Mouse (Mus musculus) heart, embryonic 15.5 days (tissue): ENCODE measurements around the gene Gm11037. TPM values are rescaled to one million over a fixed set of nuclear protein-coding genes. Genes with fewer than 3 reads are reported as not detected.
A peak's percentile ranks its signal among the peaks of the same experiment; 100 is the strongest.

ENCODE experiments used
- ATAC-seq: fragments of 200-750 bp; cut with Nextera tagmentation; replicated peaks from 2 replicates; pipeline ENCODE4 v1.8.0; 2017; ENCODE audit warnings: low read depth, moderate TSS enrichment; ENCODE audit not compliant: insufficient number of reproducible peaks, insufficient read depth, low FRiP score
- H3K27ac ChIP-seq: fragments of 300-500 bp; sonication (generic); 2 replicates; pipeline ENCODE4 v1.5.1; 2015; ENCODE audit warnings: mild to moderate bottlenecking, inconsistent platforms
- H3K27me3 ChIP-seq: fragments of 300-500 bp; sonication (generic); 2 replicates; pipeline ENCODE4 v1.6.1; 2015; ENCODE audit warnings: inconsistent platforms
- H3K36me3 ChIP-seq: fragments of 300-500 bp; sonication (generic); 2 replicates; pipeline ENCODE4 v1.6.1; 2015; ENCODE audit warnings: mild to moderate bottlenecking, inconsistent platforms
- H3K4me1 ChIP-seq: fragments of 300-500 bp; sonication (generic); replicated peaks from 2 replicates; pipeline ENCODE4 v1.6.1; 2015; ENCODE audit warnings: inconsistent platforms
- H3K4me2 ChIP-seq: fragments of 300-500 bp; sonication (generic); 2 replicates; pipeline ENCODE4 v1.6.1; 2015; ENCODE audit warnings: inconsistent platforms, mild to moderate bottlenecking, moderate library complexity
- H3K4me3 ChIP-seq: fragments of 300-500 bp; sonication (generic); 2 replicates; pipeline ENCODE4 v1.5.1; 2015; ENCODE audit warnings: mild to moderate bottlenecking, inconsistent platforms
- H3K9ac ChIP-seq: fragments of 300-500 bp; sonication (generic); 2 replicates; pipeline ENCODE4 v1.6.1; 2015; ENCODE audit warnings: mild to moderate bottlenecking, inconsistent platforms
- H3K9me3 ChIP-seq: fragments of 300-500 bp; sonication (generic); replicated peaks from 2 replicates; pipeline ENCODE4 v1.6.1; 2016; ENCODE audit warnings: inconsistent platforms
- WGBS: fragments of 180-500 bp; shearing (Covaris S2); methylation state at CpG from one replicate; pipeline ENCODE4 v1.1.7; 2015; ENCODE audit warnings: mixed read lengths; 5-methylcytosine and 5-hydroxymethylcytosine counted together
- polyA plus RNA-seq: library from polyadenylated mRNA; unstranded; fragments of >200 nt; fragmentation: Nextera tagmentation; extraction: Ambion mirVana; gene quantifications from 2 replicates; pipeline ENCODE4 v1.2.1, GENCODE M21; 2015

Gene Gm11037
- polyA plus RNA-seq, 1 experiment from 2014 or later: not detected

- no peak for ATAC-seq
- Histone ChIP-seq H3K36me3 (peaks cover 24% of the 10 kb centered on the region), H3K27ac (no peak overlapping the region)
These were observed 8.2 kb downstream of the Gm11037 start for GRCm38 (mm10) chr2:131141336-131141986.

GRCm38 (mm10) chr2:131142592-131142991 lies 9.3 kb downstream of the Gm11037 start:
- Histone ChIP-seq H3K9me3 (no peaks in the 10 kb centered on the region), H3K27ac (peak overlapping the region; percentile 18; the same call in 1 of the 2 replicates), H3K4me1 (peaks cover 25% of the 10 kb centered on the region), H3K36me3 (peaks cover 32% of the 10 kb centered on the region), H3K4me3 (no peak overlapping the region), H3K27me3 (no peaks in the 10 kb centered on the region), H3K9ac (no peak overlapping the region), H3K4me2 (peak overlapping the region; percentile 23)
- ATAC-seq: 0 out of 2 replicates have a peak, but pooled peaks have one; percentile 31
- WGBS: 32% methylated on average over 18 of the region's 18 CpGs

More at GRCm38 (mm10) chr2:131141336-131141986, 8.2 kb downstream of the Gm11037 start:
- Histone ChIP-seq H3K4me1 (peaks cover 32% of the 10 kb centered on the region), H3K9ac (no peak overlapping the region), H3K9me3 (no peaks in the 10 kb centered on the region), H3K4me3 (no peak overlapping the region), H3K27me3 (no peaks in the 10 kb centered on the region), H3K4me2 (no peak overlapping the region)
- WGBS: 81% methylated on average over 8 of the region's 8 CpGs

- Histone ChIP-seq H3K4me3 (no peak overlapping the region), H3K36me3 (peaks cover 38% of the 10 kb centered on the region), H3K27ac (no peak overlapping the region), H3K4me1 (peaks cover 21% of the 10 kb centered on the region), H3K4me2 (peak overlapping the region; percentile 23), H3K27me3 (no peaks in the 10 kb centered on the region), H3K9me3 (no peaks in the 10 kb centered on the region), H3K9ac (no peak overlapping the region)
- ATAC-seq: no peak
- WGBS: 68% methylated on average over 22 of the region's 22 CpGs
These were observed 9.9 kb downstream of the Gm11037 start for GRCm38 (mm10) chr2:131143007-131143780.

- no peak overlapping the region for H3K9ac ChIP-seq
- H3K4me3 ChIP-seq: no peak overlapping the region
- H3K4me1 ChIP-seq: peaks cover 15% of the 10 kb centered on the region
- H3K36me3 ChIP-seq: peaks cover 52% of the 10 kb centered on the region
- H3K27ac ChIP-seq: no peak overlapping the region
- 52% methylated on average over 13 of the region's 13 CpGs for WGBS
- H3K4me2 ChIP-seq: no peak overlapping the region
- no peaks in the 10 kb centered on the region for H3K9me3 ChIP-seq
- no peak for ATAC-seq
- no peaks in the 10 kb centered on the region for H3K27me3 ChIP-seq
These were observed 11.8 kb downstream of the Gm11037 start for GRCm38 (mm10) chr2:131145121-131145520.

GRCm38 (mm10) chr2:131145536-131145935 lies 12.2 kb downstream of the Gm11037 start:
- WGBS: 80% methylated on average over 2 of the region's 2 CpGs
- no peak overlapping the region for H3K4me2 ChIP-seq
- peaks cover 52% of the 10 kb centered on the region for H3K36me3 ChIP-seq
- no peaks in the 10 kb centered on the region for H3K27me3 ChIP-seq
- H3K9ac ChIP-seq: no peak overlapping the region
- no peak overlapping the region for H3K27ac ChIP-seq
- no peaks in the 10 kb centered on the region for H3K9me3 ChIP-seq
- ATAC-seq: no peak
- peaks cover 11% of the 10 kb centered on the region for H3K4me1 ChIP-seq
- H3K4me3 ChIP-seq: no peak overlapping the region

- Histone ChIP-seq H3K4me3 (no peak overlapping the region), H3K4me2 (no peak overlapping the region), H3K36me3 (peaks cover 54% of the 10 kb centered on the region), H3K4me1 (peaks cover 8% of the 10 kb centered on the region), H3K27ac (no peak overlapping the region), H3K27me3 (no peaks in the 10 kb centered on the region), H3K9ac (no peak overlapping the region), H3K9me3 (no peaks in the 10 kb centered on the region)
- 79% methylated on average over 21 of the region's 21 CpGs for WGBS
- ATAC-seq: no peak
These were observed 13.1 kb downstream of the Gm11037 start for GRCm38 (mm10) chr2:131146193-131147042.

- H3K9ac ChIP-seq: no peak overlapping the region
- H3K27me3 ChIP-seq: no peaks in the 10 kb centered on the region
- H3K4me3 ChIP-seq: no peak overlapping the region
- H3K36me3 ChIP-seq: peaks cover 56% of the 10 kb centered on the region
- no peaks in the 10 kb centered on the region for H3K9me3 ChIP-seq
- peaks cover 8% of the 10 kb centered on the region for H3K4me1 ChIP-seq
- no peak overlapping the region for H3K4me2 ChIP-seq
- no peak overlapping the region for H3K27ac ChIP-seq
- 93% methylated on average over 8 of the region's 8 CpGs for WGBS
- ATAC-seq: no peak
These were observed 13.7 kb downstream of the Gm11037 start for GRCm38 (mm10) chr2:131147043-131147365.

- Histone ChIP-seq H3K27me3 (no peaks in the 10 kb centered on the region), H3K9me3 (no peaks in the 10 kb centered on the region), H3K9ac (no peak overlapping the region), H3K4me3 (no peak overlapping the region), H3K4me2 (no peak overlapping the region), H3K4me1 (no peaks in the 10 kb centered on the region), H3K27ac (peak overlapping the region; percentile 11; the same call in 1 of the 2 replicates), H3K36me3 (peaks cover 55% of the 10 kb centered on the region)
- WGBS: 72% methylated on average over 8 of the region's 8 CpGs
- ATAC-seq: no peak
These were observed 15.3 kb downstream of the Gm11037 start for GRCm38 (mm10) chr2:131148353-131149253.

- H3K4me2 ChIP-seq: no peak overlapping the region
- H3K27ac ChIP-seq: no peak overlapping the region
- no peak for ATAC-seq
- H3K9ac ChIP-seq: no peak overlapping the region
- H3K4me3 ChIP-seq: no peak overlapping the region
- H3K9me3 ChIP-seq: no peaks in the 10 kb centered on the region
- WGBS: 94% methylated on average over 3 of the region's 3 CpGs
- H3K27me3 ChIP-seq: no peaks in the 10 kb centered on the region
- H3K36me3 ChIP-seq: peaks cover 52% of the 10 kb centered on the region
- no peaks in the 10 kb centered on the region for H3K4me1 ChIP-seq
These were observed 15.9 kb downstream of the Gm11037 start for GRCm38 (mm10) chr2:131149254-131149578.

GRCm38 (mm10) chr2:131152166-131152730 lies 19.0 kb downstream of the Gm11037 start:
- whole genome bisulfite sequencing: 82% methylated on average over 7 of the region's 7 CpGs
- no peak overlapping the region for H3K27ac ChIP-seq
- no peaks in the 10 kb centered on the region for H3K9me3 ChIP-seq
- H3K27me3 ChIP-seq: no peaks in the 10 kb centered on the region
- H3K9ac ChIP-seq: no peak overlapping the region
- H3K4me2 ChIP-seq: no peak overlapping the region
- no peak overlapping the region for H3K4me3 ChIP-seq
- H3K36me3 ChIP-seq: peaks cover 32% of the 10 kb centered on the region
- peaks cover 14% of the 10 kb centered on the region for H3K4me1 ChIP-seq
- no peak for ATAC-seq
